Mouse (Mus musculus): Measurements from ENCODE around the gene Stpg2. TPM values are rescaled to one million over a fixed set of nuclear protein-coding genes. Genes with fewer than 3 reads are reported as not detected.
A peak's percentile ranks its signal among the peaks of the same experiment; 100 is the strongest.

Gene Stpg2
- 0.10 TPM in 1 of 2 replicates, not detected in the other for polyA plus RNA-seq (2014; fragmentation: Nextera tagmentation; extraction: Ambion mirVana)

- Histone ChIP-seq H3K4me3 (ENCODE audit: low read depth, low read length) (peak within 1 kb of the TSS; percentile 65), H3K27ac (ENCODE audit: low read depth, low read length) (peak within 1 kb of the TSS; percentile 96), H3K4me2 (ENCODE audit: low read length) (peak within 1 kb of the TSS; percentile 80), H3K9me3 (replicated peaks; ENCODE audit: control insufficient read depth, low read length) (no peaks in the 10 kb centered on the region), H3K27me3 (replicated peaks; ENCODE audit: control insufficient read depth, insufficient read depth, low read length) (peaks cover 10% of the 10 kb centered on the region; the same call in 1 of the 2 replicates), H3K9ac (ENCODE audit: low read length) (peak within 1 kb of the TSS; percentile 75), H3K36me3 (ENCODE audit: control insufficient read depth, insufficient read depth, low read length) (no peaks in the 10 kb centered on the region), H3K4me1 (ENCODE audit: control insufficient read depth, insufficient read depth, low read length) (no peaks in the 10 kb centered on the region)
- ATAC-seq (peak; percentile 99), DNase-seq (ENCODE audit: low spot score) (peak; percentile 97)
- WGBS, result 2% methylated on average over 49 of the region's 49 CpGs
These were observed at the start of gene Stpg2 for GRCm38 (mm10) chr3:139205444-139205998. Stpg2 (plus strand) TSS chr3:139205694.

DNA sequence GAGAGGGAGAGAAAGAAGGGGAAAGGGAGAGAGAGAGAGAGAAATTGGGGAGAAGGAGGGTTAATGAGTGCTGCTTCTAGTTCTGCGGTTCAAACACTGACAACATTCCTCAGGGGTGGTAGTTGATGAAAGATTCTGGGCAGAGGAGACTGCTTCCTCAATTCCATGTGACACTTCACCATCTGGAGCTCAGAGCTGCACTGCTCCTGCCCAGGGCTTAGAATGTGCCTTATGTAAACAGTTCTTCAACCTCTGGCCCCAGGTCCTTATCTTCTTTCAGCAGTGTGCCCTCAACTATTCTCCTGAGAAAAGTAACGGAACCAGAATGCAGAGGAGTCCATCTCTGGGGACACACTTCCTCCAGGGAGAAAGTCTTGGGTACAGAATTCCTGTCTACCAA, 43.3 kb upstream of the Stpg2 start:
- Histone ChIP-seq H3K4me3 (ENCODE audit: low read depth, low read length) (no peak overlapping the region), H3K27me3 (replicated peaks; ENCODE audit: control insufficient read depth, insufficient read depth, low read length) (no peaks in the 10 kb centered on the region), H3K9ac (ENCODE audit: low read length) (no peak overlapping the region), H3K4me2 (ENCODE audit: low read length) (no peak overlapping the region), H3K4me1 (ENCODE audit: control insufficient read depth, insufficient read depth, low read length) (no peaks in the 10 kb centered on the region), H3K9me3 (replicated peaks; ENCODE audit: control insufficient read depth, low read length) (no peaks in the 10 kb centered on the region), H3K36me3 (ENCODE audit: control insufficient read depth, insufficient read depth, low read length) (no peaks in the 10 kb centered on the region), H3K27ac (ENCODE audit: low read depth, low read length) (no peak overlapping the region)
- DNase-seq (ENCODE audit: low spot score) (no peak), ATAC-seq (no peak)
- 82% methylated on average over 2 of the region's 2 CpGs for WGBS

- 81% methylated on average over 4 of the region's 4 CpGs for WGBS
- ATAC-seq (no peak), DNase-seq (ENCODE audit: low spot score) (no peak)
- Histone ChIP-seq H3K9ac (ENCODE audit: low read length) (no peak overlapping the region), H3K36me3 (ENCODE audit: control insufficient read depth, insufficient read depth, low read length) (no peaks in the 10 kb centered on the region), H3K9me3 (replicated peaks; ENCODE audit: control insufficient read depth, low read length) (no peaks in the 10 kb centered on the region), H3K27me3 (replicated peaks; ENCODE audit: control insufficient read depth, insufficient read depth, low read length) (no peaks in the 10 kb centered on the region), H3K4me2 (ENCODE audit: low read length) (no peak overlapping the region), H3K4me3 (ENCODE audit: low read depth, low read length) (no peak overlapping the region), H3K4me1 (ENCODE audit: control insufficient read depth, insufficient read depth, low read length) (no peaks in the 10 kb centered on the region), H3K27ac (ENCODE audit: low read depth, low read length) (no peak overlapping the region)
These were observed 42.8 kb upstream of the Stpg2 start for GRCm38 (mm10) chr3:139162658-139163057.

DNA sequence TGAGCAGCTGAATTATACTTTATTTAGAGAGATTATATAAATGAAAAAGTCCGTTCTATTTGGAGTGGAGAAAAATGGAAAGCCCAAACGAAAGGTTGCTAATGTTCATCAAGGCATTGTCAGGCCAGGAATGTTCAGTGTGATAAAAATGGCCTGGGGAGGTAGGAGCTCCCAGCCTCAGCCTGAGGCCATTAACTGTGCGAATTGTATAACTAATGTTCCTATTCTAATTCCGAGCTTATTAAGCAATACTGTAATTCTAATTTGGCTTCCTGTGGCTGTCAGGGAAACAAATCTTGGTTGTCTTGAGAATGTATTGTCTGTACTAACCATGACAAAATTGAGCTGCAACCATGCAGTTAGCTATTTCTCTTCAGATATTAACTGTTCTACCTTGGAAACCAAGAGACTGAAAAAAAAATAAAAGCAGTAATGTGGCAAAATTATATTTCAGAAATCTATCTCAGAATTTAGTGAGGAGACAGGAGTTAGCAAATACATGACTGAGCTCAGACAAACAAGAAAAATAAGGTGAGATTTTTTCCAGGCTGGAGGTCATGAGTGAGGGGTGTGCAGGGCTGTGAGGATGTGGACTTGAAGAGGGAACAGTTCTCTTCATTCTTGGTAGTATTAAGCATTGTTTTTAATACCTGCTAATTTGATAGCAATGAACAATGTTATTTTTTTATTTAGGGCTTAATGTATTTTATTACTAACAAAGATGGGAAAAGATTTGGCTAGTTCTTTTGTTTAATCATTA, 36.8 kb upstream of the Stpg2 start:
- no peaks in the 10 kb centered on the region for H3K27me3 ChIP-seq (replicated peaks; ENCODE audit: control insufficient read depth, insufficient read depth, low read length)
- no peak overlapping the region for H3K4me3 ChIP-seq (ENCODE audit: low read depth, low read length)
- ATAC-seq, result no peak
- H3K4me2 ChIP-seq (ENCODE audit: low read length), result no peak overlapping the region
- no peak overlapping the region for H3K27ac ChIP-seq (ENCODE audit: low read depth, low read length)
- peak; percentile 33 for DNase-seq (ENCODE audit: low spot score)
- WGBS, result 26% methylated on average over 4 of the region's 4 CpGs
- no peaks in the 10 kb centered on the region for H3K9me3 ChIP-seq (replicated peaks; ENCODE audit: control insufficient read depth, low read length)
- no peak overlapping the region for H3K9ac ChIP-seq (ENCODE audit: low read length)
- no peaks in the 10 kb centered on the region for H3K36me3 ChIP-seq (ENCODE audit: control insufficient read depth, insufficient read depth, low read length)
- H3K4me1 ChIP-seq (ENCODE audit: control insufficient read depth, insufficient read depth, low read length), result peaks cover 6% of the 10 kb centered on the region

GRCm38 (mm10) chr3:139169740-139170139, 35.8 kb upstream of the Stpg2 start:
- no peak overlapping the region for H3K27ac ChIP-seq (ENCODE audit: low read depth, low read length)
- H3K4me2 ChIP-seq (ENCODE audit: low read length), result no peak overlapping the region
- H3K4me3 ChIP-seq (ENCODE audit: low read depth, low read length), result no peak overlapping the region
- H3K4me1 ChIP-seq (ENCODE audit: control insufficient read depth, insufficient read depth, low read length), result peaks cover 6% of the 10 kb centered on the region
- DNase-seq (ENCODE audit: low spot score) (peak; percentile 58), ATAC-seq (no peak)
- no peaks in the 10 kb centered on the region for H3K27me3 ChIP-seq (replicated peaks; ENCODE audit: control insufficient read depth, insufficient read depth, low read length)
- H3K36me3 ChIP-seq (ENCODE audit: control insufficient read depth, insufficient read depth, low read length), result no peaks in the 10 kb centered on the region
- H3K9me3 ChIP-seq (replicated peaks; ENCODE audit: control insufficient read depth, low read length), result no peaks in the 10 kb centered on the region
- WGBS, result 48% methylated on average over 1 of the region's 1 CpGs
- no peak overlapping the region for H3K9ac ChIP-seq (ENCODE audit: low read length)

- WGBS, result 30% methylated on average over 1 of the region's 1 CpGs
- H3K4me1 ChIP-seq (ENCODE audit: control insufficient read depth, insufficient read depth, low read length), result no peaks in the 10 kb centered on the region
- no peaks in the 10 kb centered on the region for H3K36me3 ChIP-seq (ENCODE audit: control insufficient read depth, insufficient read depth, low read length)
- no peak overlapping the region for H3K9ac ChIP-seq (ENCODE audit: low read length)
- no peaks in the 10 kb centered on the region for H3K27me3 ChIP-seq (replicated peaks; ENCODE audit: control insufficient read depth, insufficient read depth, low read length)
- no peak for DNase-seq (ENCODE audit: low spot score)
- H3K4me3 ChIP-seq (ENCODE audit: low read depth, low read length), result no peak overlapping the region
- H3K9me3 ChIP-seq (replicated peaks; ENCODE audit: control insufficient read depth, low read length), result no peaks in the 10 kb centered on the region
- no peak overlapping the region for H3K27ac ChIP-seq (ENCODE audit: low read depth, low read length)
- no peak for ATAC-seq
- no peak overlapping the region for H3K4me2 ChIP-seq (ENCODE audit: low read length)
These were observed 28.6 kb upstream of the Stpg2 start for GRCm38 (mm10) chr3:139176936-139177335.

DNA sequence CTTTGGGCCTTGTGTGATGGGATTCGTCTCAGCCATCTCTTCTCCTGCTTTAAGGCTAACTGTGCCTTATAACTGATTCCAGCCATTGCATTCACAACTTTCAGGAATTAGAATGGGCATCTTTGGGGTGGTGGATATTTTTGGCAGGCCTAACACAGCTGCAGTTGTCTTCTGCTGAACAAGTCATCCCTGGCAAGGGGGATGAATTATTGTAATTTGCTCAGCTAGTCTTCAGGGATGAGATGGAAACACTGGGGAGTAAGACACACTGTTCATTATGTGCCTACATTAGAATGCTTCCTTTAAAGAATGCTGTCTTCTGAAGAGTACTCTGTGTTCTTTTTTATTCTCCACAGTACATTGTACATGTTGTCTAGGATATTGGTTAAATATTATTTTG, 14.0 kb upstream of the Stpg2 start:
- no peaks in the 10 kb centered on the region for H3K4me1 ChIP-seq (ENCODE audit: control insufficient read depth, insufficient read depth, low read length)
- DNase-seq (ENCODE audit: low spot score), result no peak
- 47% methylated on average over 1 of the region's 1 CpGs for WGBS

GRCm38 (mm10) chr3:139193917-139194316, 11.6 kb upstream of the Stpg2 start:
- Histone ChIP-seq H3K4me3 (ENCODE audit: low read depth, low read length) (no peak overlapping the region), H3K4me1 (ENCODE audit: control insufficient read depth, insufficient read depth, low read length) (no peaks in the 10 kb centered on the region), H3K27ac (ENCODE audit: low read depth, low read length) (no peak overlapping the region), H3K27me3 (replicated peaks; ENCODE audit: control insufficient read depth, insufficient read depth, low read length) (no peaks in the 10 kb centered on the region), H3K9me3 (replicated peaks; ENCODE audit: control insufficient read depth, low read length) (no peaks in the 10 kb centered on the region), H3K9ac (ENCODE audit: low read length) (no peak overlapping the region), H3K4me2 (ENCODE audit: low read length) (no peak overlapping the region), H3K36me3 (ENCODE audit: control insufficient read depth, insufficient read depth, low read length) (no peaks in the 10 kb centered on the region)
- ATAC-seq (no peak), DNase-seq (ENCODE audit: low spot score) (peak; percentile 31)

More for the DNA sequence above, 14.0 kb upstream of the Stpg2 start:
- no peaks in the 10 kb centered on the region for H3K36me3 ChIP-seq (ENCODE audit: control insufficient read depth, insufficient read depth, low read length)
- no peaks in the 10 kb centered on the region for H3K27me3 ChIP-seq (replicated peaks; ENCODE audit: control insufficient read depth, insufficient read depth, low read length)
- H3K4me2 ChIP-seq (ENCODE audit: low read length), result no peak overlapping the region
- no peak for ATAC-seq
- H3K9ac ChIP-seq (ENCODE audit: low read length), result no peak overlapping the region
- H3K4me3 ChIP-seq (ENCODE audit: low read depth, low read length), result no peak overlapping the region
- H3K9me3 ChIP-seq (replicated peaks; ENCODE audit: control insufficient read depth, low read length), result no peaks in the 10 kb centered on the region
- H3K27ac ChIP-seq (ENCODE audit: low read depth, low read length), result no peak overlapping the region

GRCm38 (mm10) chr3:139198412-139198811, 7.1 kb upstream of the Stpg2 start:
- Histone ChIP-seq H3K36me3 (ENCODE audit: control insufficient read depth, insufficient read depth, low read length) (no peaks in the 10 kb centered on the region), H3K4me3 (ENCODE audit: low read depth, low read length) (no peak overlapping the region), H3K27ac (ENCODE audit: low read depth, low read length) (no peak overlapping the region), H3K4me1 (ENCODE audit: control insufficient read depth, insufficient read depth, low read length) (no peaks in the 10 kb centered on the region), H3K9ac (ENCODE audit: low read length) (no peak overlapping the region), H3K9me3 (replicated peaks; ENCODE audit: control insufficient read depth, low read length) (no peaks in the 10 kb centered on the region), H3K27me3 (replicated peaks; ENCODE audit: control insufficient read depth, insufficient read depth, low read length) (peaks cover 8% of the 10 kb centered on the region; the same call in 1 of the 2 replicates), H3K4me2 (ENCODE audit: low read length) (no peak overlapping the region)
- DNase-seq (ENCODE audit: low spot score) (no peak), ATAC-seq (no peak)
- 72% methylated on average over 3 of the region's 3 CpGs for WGBS
